Mouse (Mus musculus): ENCODE results near the gene Fam219a.

GRCm38 (mm10) chr4:41522136-41522535 is 47.2 kb downstream of the Fam219a start:
- TF ChIP-seq MYOD1 (IDR thresholded peaks at IDR 0.05; ENCODE audit: control insufficient read depth, insufficient read length, low read depth) = no peak
- TF ChIP-seq CEBPB (IDR thresholded peaks at IDR 0.05; ENCODE audit: low read depth) = no peak
- no peak for TF ChIP-seq CTCF (IDR thresholded peaks at IDR 0.05; ENCODE audit: control insufficient read depth, insufficient read depth, insufficient read length)
- no peak for TF ChIP-seq MAX (IDR thresholded peaks at IDR 0.05)

Data from C2C12 (cell line).